24 mouse cellular contexts compared by ENCODE assay signal in the genomic region with DNA sequence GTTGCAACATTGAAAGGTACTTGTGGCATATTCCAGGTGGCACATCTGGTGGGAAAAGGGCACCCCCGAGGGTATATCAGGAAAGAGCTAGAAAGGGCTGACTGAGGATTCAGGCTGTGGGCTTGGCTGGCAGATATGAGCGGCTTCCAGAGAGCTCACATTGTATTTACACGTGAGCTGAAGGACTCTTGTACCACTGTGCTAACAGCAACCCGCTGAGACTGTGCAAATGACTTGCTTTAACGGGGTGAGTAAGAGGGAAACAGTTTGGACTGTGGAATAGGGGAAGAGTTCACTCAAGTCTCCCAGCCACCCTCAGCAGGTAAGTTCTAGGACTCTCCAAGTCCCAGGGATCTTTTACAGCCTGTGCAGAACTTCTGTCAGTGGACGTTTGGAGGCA. TPM values are rescaled to one million over a fixed set of nuclear protein-coding genes. Genes with fewer than 3 reads are reported as not detected.
DNase-seq lines count a peak whose midpoint lies in the region; ATAC-seq and TF ChIP-seq lines count a peak whose summit lies in the region.
"Had no signal": no experiment of that assay in that cellular context is flagged by ENCODE, and none has a peak within 500 bp of the region (broad histone marks: within the 10 kb centered on the region; RNA-seq: fewer than 3 reads in every experiment).

No protein-coding gene starts in this region.

- 88% methylated on average over 6 of the region's 6 CpGs for WGBS in kidney, embryonic 15.5 days
- 40% methylated on average over 6 of the region's 6 CpGs for WGBS in intestine, postnatal 0 days
- 55% methylated on average over 6 of the region's 6 CpGs for WGBS in lung, embryonic 14.5 days

- no peaks in the 10 kb centered on the region for H3K27me3 ChIP-seq in kidney, embryonic 15.5 days
- no peaks in the 10 kb centered on the region for H3K27me3 ChIP-seq in intestine, postnatal 0 days (replicated peaks; ENCODE audit: control insufficient read depth, insufficient read depth, low read length)
- H3K27me3 ChIP-seq in lung, embryonic 14.5 days (ENCODE audit: insufficient read depth, low read length), result no peaks in the 10 kb centered on the region
- H3K27me3 ChIP-seq: embryonic facial prominence, embryonic 12.5 days; forebrain, embryonic 15.5 days; heart, embryonic 15.5 days; midbrain, embryonic 12.5 days; neural tube, embryonic 12.5 days had no signal

- TF ChIP-seq CTCF in intestine, postnatal 0 days (IDR thresholded peaks at IDR 0.05; ENCODE audit: low read depth), result no peak
- no peak for TF ChIP-seq CTCF in lung, embryonic 14.5 days (IDR thresholded peaks at IDR 0.05; ENCODE audit: low read depth)

- ATAC-seq in kidney, embryonic 15.5 days (replicated peaks; ENCODE audit: low FRiP score), result no peak
- peak; percentile 64 for ATAC-seq in intestine, postnatal 0 days
- ATAC-seq in lung, embryonic 14.5 days (ENCODE audit: insufficient read depth), result peak; percentile 77
- ATAC-seq in erythroid progenitor cell, adult 5-6 weeks (replicated peaks; ENCODE audit: low FRiP score, poor library complexity, severe bottlenecking), result no peak
- ATAC-seq: forebrain, embryonic 15.5 days had no signal

- H3K4me1 ChIP-seq in kidney, embryonic 15.5 days, result no peaks in the 10 kb centered on the region
- H3K4me1 ChIP-seq in intestine, postnatal 0 days (replicated peaks; ENCODE audit: control insufficient read depth, insufficient read depth, low read length), result no peaks in the 10 kb centered on the region
- H3K4me1 ChIP-seq in lung, embryonic 14.5 days (ENCODE audit: insufficient read depth), result no peaks in the 10 kb centered on the region
- H3K4me1 ChIP-seq: embryonic facial prominence, embryonic 12.5 days; forebrain, embryonic 15.5 days; heart, embryonic 15.5 days; midbrain, embryonic 12.5 days; neural tube, embryonic 12.5 days had no signal

- H3K4me2 ChIP-seq in kidney, embryonic 15.5 days, result no peak overlapping the region
- no peak overlapping the region for H3K4me2 ChIP-seq in intestine, postnatal 0 days (replicated peaks; ENCODE audit: low read depth)
- H3K4me2 ChIP-seq in lung, embryonic 14.5 days, result no peak overlapping the region
- H3K4me2 ChIP-seq: embryonic facial prominence, embryonic 12.5 days; forebrain, embryonic 15.5 days; heart, embryonic 15.5 days; liver, embryonic 11.5 days; midbrain, embryonic 12.5 days; neural tube, embryonic 12.5 days had no signal

- H3K4me3 ChIP-seq in kidney, embryonic 15.5 days (replicated peaks), result no peak overlapping the region
- no peak overlapping the region for H3K4me3 ChIP-seq in intestine, postnatal 0 days (ENCODE audit: low read depth, low read length)
- no peak overlapping the region for H3K4me3 ChIP-seq in lung, embryonic 14.5 days (ENCODE audit: low read depth, low read length)
- H3K4me3 ChIP-seq: embryonic facial prominence, embryonic 12.5 days; forebrain, embryonic 15.5 days; heart, embryonic 15.5 days; midbrain, embryonic 12.5 days; neural tube, embryonic 12.5 days had no signal

- no peak overlapping the region for H3K27ac ChIP-seq in kidney, embryonic 15.5 days
- no peak overlapping the region for H3K27ac ChIP-seq in intestine, postnatal 0 days (ENCODE audit: low read depth, low read length)
- H3K27ac ChIP-seq in lung, embryonic 14.5 days (ENCODE audit: low read depth), result peak overlapping the region; percentile 31
- H3K27ac ChIP-seq: embryonic facial prominence, embryonic 12.5 days; forebrain, embryonic 15.5 days; heart, embryonic 15.5 days; midbrain, embryonic 12.5 days; neural tube, embryonic 12.5 days had no signal

- peak; percentile 80 for DNase-seq in kidney, adult 11 months
- DNase-seq in lung, embryonic 14.5 days, result peak; percentile 73
- DNase-seq in lung, postnatal 36 days, result peak; percentile 85
- no peak for DNase-seq in adrenal gland, postnatal 14 days
- DNase-seq in thymus, postnatal 14 days, result no peak
- DNase-seq: adrenal gland, adult 8-10 months; cerebellum, adult 9-10 months; gastrocnemius, postnatal 36 days; left cerebral cortex, postnatal 4 days; right cerebral cortex, adult 18-20 months; thymus, postnatal 25 days had no signal

- H3K36me3 ChIP-seq in kidney, embryonic 15.5 days, result no peaks in the 10 kb centered on the region
- H3K36me3 ChIP-seq in intestine, postnatal 0 days (ENCODE audit: control insufficient read depth, insufficient read depth), result no peaks in the 10 kb centered on the region
- H3K36me3 ChIP-seq in lung, embryonic 14.5 days (ENCODE audit: insufficient read depth), result no peaks in the 10 kb centered on the region
- H3K36me3 ChIP-seq: forebrain, embryonic 15.5 days; heart, embryonic 15.5 days had no signal

- no peaks in the 10 kb centered on the region for H3K9me3 ChIP-seq in kidney, embryonic 15.5 days (replicated peaks)
- no peaks in the 10 kb centered on the region for H3K9me3 ChIP-seq in intestine, postnatal 0 days (ENCODE audit: control insufficient read depth)
- H3K9me3 ChIP-seq in lung, embryonic 14.5 days (ENCODE audit: low read depth, low read length), result no peaks in the 10 kb centered on the region
- H3K9me3 ChIP-seq: embryonic facial prominence, embryonic 12.5 days; forebrain, embryonic 15.5 days; heart, embryonic 15.5 days; midbrain, embryonic 12.5 days; neural tube, embryonic 12.5 days had no signal

- no peak overlapping the region for H3K9ac ChIP-seq in kidney, embryonic 15.5 days
- no peak overlapping the region for H3K9ac ChIP-seq in intestine, postnatal 0 days (ENCODE audit: low read depth, low read length)
- no peak overlapping the region for H3K9ac ChIP-seq in lung, embryonic 14.5 days
- H3K9ac ChIP-seq: embryonic facial prominence, embryonic 12.5 days; forebrain, embryonic 15.5 days; heart, embryonic 15.5 days; midbrain, embryonic 12.5 days; neural tube, embryonic 12.5 days had no signal

RNA-seq across cellular contexts. Expression of a gene that starts 14.7 kb away (rescaled TPM):
- polyA plus RNA-seq in kidney, embryonic 15.5 days (2015; fragmentation: Nextera tagmentation; extraction: Ambion mirVana), result not detected in 2 replicates
- polyA plus RNA-seq in intestine, postnatal 0 days (2015; fragmentation: Nextera tagmentation; extraction: Ambion mirVana), result not detected in 2 replicates
- not detected in 2 replicates for polyA plus RNA-seq in lung, embryonic 14.5 days (2014; fragmentation: Nextera tagmentation; extraction: Ambion mirVana)
- total RNA-seq in erythroid progenitor cell, adult 5-6 weeks (2015; ENCODE audit: low replicate concordance), result not detected in 2 replicates
- not detected in 2 replicates for total RNA-seq in erythroid progenitor cell, adult 5-6 weeks (2017; ENCODE audit: low replicate concordance)
- not detected in 2 replicates for total RNA-seq in adrenal gland, postnatal 14 days (2021)
- total RNA-seq: adrenal gland, adult 8-10 months; common myeloid progenitor, adult 5-6 weeks; gastrocnemius, postnatal 36 days; heart, adult 8-10 months; hematopoietic stem cell, adult 5-6 weeks; layer of hippocampus, adult 8-10 months; left cerebral cortex, postnatal 4 days had no signal
- polyA plus RNA-seq: embryonic facial prominence, embryonic 12.5 days; forebrain, embryonic 15.5 days; heart, embryonic 15.5 days; liver, embryonic 11.5 days; midbrain, embryonic 12.5 days; neural tube, embryonic 12.5 days had no signal

RNA-seq across cellular contexts. Expression of a gene that starts 23.9 kb away (rescaled TPM):
- 5.6 and 8.3 TPM in 2 replicates for polyA plus RNA-seq in kidney, embryonic 15.5 days (2015; fragmentation: Nextera tagmentation; extraction: Ambion mirVana)
- polyA plus RNA-seq in intestine, postnatal 0 days (2015; fragmentation: Nextera tagmentation; extraction: Ambion mirVana), result 0.12 TPM in 1 of 2 replicates, not detected in the other
- 0.12 and 0.41 TPM in 2 replicates for polyA plus RNA-seq in lung, embryonic 14.5 days (2014; fragmentation: Nextera tagmentation; extraction: Ambion mirVana)
- total RNA-seq in erythroid progenitor cell, adult 5-6 weeks (2015; ENCODE audit: low replicate concordance), result not detected in 2 replicates
- total RNA-seq in erythroid progenitor cell, adult 5-6 weeks (2017; ENCODE audit: low replicate concordance), result not detected in 2 replicates
- total RNA-seq in adrenal gland, postnatal 14 days (2021), result 3.5 and 20.9 TPM in 2 replicates
- total RNA-seq: adrenal gland, adult 8-10 months; common myeloid progenitor, adult 5-6 weeks; gastrocnemius, postnatal 36 days; heart, adult 8-10 months; hematopoietic stem cell, adult 5-6 weeks; layer of hippocampus, adult 8-10 months had no signal

RNA-seq across cellular contexts. Expression of a gene that starts 40.1 kb away (rescaled TPM):
- 82.7 and 90.6 TPM in 2 replicates for polyA plus RNA-seq in kidney, embryonic 15.5 days (2015; fragmentation: Nextera tagmentation; extraction: Ambion mirVana)
- 52.7 and 57.1 TPM in 2 replicates for polyA plus RNA-seq in intestine, postnatal 0 days (2015; fragmentation: Nextera tagmentation; extraction: Ambion mirVana)
- polyA plus RNA-seq in lung, embryonic 14.5 days (2014; fragmentation: Nextera tagmentation; extraction: Ambion mirVana), result 14.4 and 15.3 TPM in 2 replicates
- total RNA-seq in erythroid progenitor cell, adult 5-6 weeks (2015; ENCODE audit: low replicate concordance), result 1.1 TPM in 1 of 2 replicates, not detected in the other
- total RNA-seq in erythroid progenitor cell, adult 5-6 weeks (2017; ENCODE audit: low replicate concordance), result not detected in 2 replicates
- total RNA-seq in adrenal gland, postnatal 14 days (2021), result 65.5 and 97.6 TPM in 2 replicates
- total RNA-seq: hematopoietic stem cell, adult 5-6 weeks had no signal

Comparison
In these comparisons a context has a peak if more than half of its experiments do, and no peak if none do; other contexts are left out.
1. DNase-seq: peak in kidney, adult 11 months (single experiment), lung, embryonic 14.5 days (single experiment) and lung, postnatal 36 days (single experiment); none in adrenal gland, postnatal 14 days (single experiment) and thymus, postnatal 14 days (single experiment).
2. ATAC-seq: peak in intestine, postnatal 0 days (single experiment) and lung, embryonic 14.5 days (single experiment); none in kidney, embryonic 15.5 days (single experiment) and erythroid progenitor cell, adult 5-6 weeks (single experiment).